Mouse (Mus musculus): ENCODE data around the gene Obscn. TPM values are rescaled to one million over a fixed set of nuclear protein-coding genes. Genes with fewer than 3 reads are reported as not detected.

Obscn gene
- total and polyA plus RNA-seq, 2 experiments from 2014 or later, result 0.38 to 2.1 TPM

DNA sequence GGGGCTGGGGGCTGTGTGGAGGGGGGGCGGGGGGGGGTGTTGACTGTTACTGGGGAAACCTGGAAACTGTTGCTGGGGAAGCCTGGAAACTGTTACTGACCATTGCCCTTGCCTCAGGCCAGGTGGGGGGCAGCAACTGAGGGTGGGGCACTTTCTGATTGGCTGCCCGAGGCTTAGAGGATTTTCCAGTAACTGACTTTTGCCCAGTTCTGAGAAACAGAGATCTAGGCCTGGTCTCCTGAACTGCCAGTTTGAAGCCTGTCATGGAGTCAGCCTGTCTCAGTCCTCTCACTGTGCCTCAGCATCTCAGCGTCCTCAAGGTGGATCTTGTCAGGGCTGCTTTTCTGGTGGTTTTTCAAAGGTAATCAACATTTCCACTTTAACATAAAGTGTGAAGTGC lies 161.8 kb downstream of the Obscn start:
- no peak for TF ChIP-seq CTCF (IDR thresholded peaks at IDR 0.05)
- Histone ChIP-seq H3K4me3 (ENCODE audit: low read depth, low read length) (no peak overlapping the region), H3K27ac (ENCODE audit: low read depth, low read length) (no peak overlapping the region), H3K9ac (replicated peaks; ENCODE audit: low read length, poor library complexity, severe bottlenecking) (no peak overlapping the region), H3K4me2 (ENCODE audit: low read depth, low read length, poor library complexity, severe bottlenecking) (no peak overlapping the region), H3K36me3 (ENCODE audit: insufficient read depth, low read length) (peaks cover 7% of the 10 kb centered on the region; the same call in 1 of the 2 replicates), H3K4me1 (ENCODE audit: insufficient read depth, low read length) (peaks cover 6% of the 10 kb centered on the region), H3K27me3 (ENCODE audit: insufficient read depth, low read length) (no peaks in the 10 kb centered on the region), H3K9me3 (ENCODE audit: low read length) (no peaks in the 10 kb centered on the region)
- WGBS, result 84% methylated on average over 3 of the region's 3 CpGs
- ATAC-seq (ENCODE audit: low FRiP score) (no peak), DNase-seq (ENCODE audit: low spot score) (no peak)

DNA sequence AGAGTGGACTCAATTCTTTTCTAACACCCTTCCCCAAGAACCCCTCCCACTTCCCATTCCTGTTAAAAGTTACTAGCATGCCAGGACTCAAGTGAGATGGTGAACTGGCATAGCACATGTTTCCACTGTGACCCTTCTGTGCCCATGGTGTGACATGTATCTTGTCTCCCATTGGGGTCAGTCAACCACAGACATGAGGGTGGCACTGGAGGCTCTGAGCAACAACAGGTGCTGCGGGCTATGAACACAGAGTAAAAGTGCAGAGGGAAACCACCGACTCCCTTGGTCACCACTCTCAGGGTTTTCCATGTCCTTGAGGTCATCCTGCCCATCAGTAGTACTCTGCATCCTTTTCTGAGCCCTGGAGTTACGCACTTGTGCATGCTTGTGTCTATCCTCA lies 164.4 kb downstream of the Obscn start:
- Histone ChIP-seq H3K36me3 (ENCODE audit: insufficient read depth, low read length) (peaks cover 7% of the 10 kb centered on the region; the same call in 1 of the 2 replicates), H3K4me3 (ENCODE audit: low read depth, low read length) (no peak overlapping the region), H3K4me2 (ENCODE audit: low read depth, low read length, poor library complexity, severe bottlenecking) (no peak overlapping the region), H3K4me1 (ENCODE audit: insufficient read depth, low read length) (no peaks in the 10 kb centered on the region), H3K9ac (replicated peaks; ENCODE audit: low read length, poor library complexity, severe bottlenecking) (no peak overlapping the region), H3K27me3 (ENCODE audit: insufficient read depth, low read length) (no peaks in the 10 kb centered on the region), H3K27ac (ENCODE audit: low read depth, low read length) (no peak overlapping the region), H3K9me3 (ENCODE audit: low read length) (no peaks in the 10 kb centered on the region)
- no peak for ATAC-seq (ENCODE audit: low FRiP score)
- no peak for DNase-seq (ENCODE audit: low spot score)
- 99% methylated on average over 3 of the region's 3 CpGs for WGBS
- no peak for TF ChIP-seq CTCF (IDR thresholded peaks at IDR 0.05)

DNA sequence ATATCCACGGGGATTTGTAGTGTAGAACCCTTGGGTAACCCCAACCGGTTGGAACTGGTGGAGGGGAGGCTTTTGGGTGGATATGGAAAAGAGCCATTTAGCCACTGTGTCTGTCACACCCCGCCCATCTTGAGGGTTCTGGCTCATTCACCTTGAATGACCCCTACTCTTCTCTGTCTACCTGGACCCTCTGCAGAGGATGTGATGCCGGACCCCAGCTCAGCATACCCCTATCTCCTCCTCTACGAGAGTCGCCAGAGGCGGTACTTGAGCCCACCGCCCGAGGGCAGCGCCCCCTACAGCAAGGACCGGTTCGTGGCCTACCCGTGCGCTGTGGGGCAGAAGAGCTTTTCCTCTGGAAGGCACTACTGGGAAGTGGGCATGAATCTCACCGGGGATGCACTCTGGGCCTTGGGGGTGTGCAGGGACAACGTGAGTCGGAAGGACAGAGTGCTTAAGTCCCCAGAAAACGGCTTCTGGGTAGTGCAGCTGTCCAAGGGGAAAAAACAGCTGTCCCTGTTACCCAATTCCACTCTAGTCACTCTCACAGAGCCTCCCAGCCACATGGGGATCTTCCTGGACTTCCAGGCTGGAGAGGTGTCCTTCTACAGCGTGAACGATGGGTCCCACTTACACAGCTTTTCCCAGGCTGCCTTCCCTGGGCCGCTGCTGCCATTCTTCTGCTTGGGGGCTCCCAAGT lies 165.2 kb downstream of the Obscn start:
- Histone ChIP-seq H3K4me2 (ENCODE audit: low read depth, low read length, poor library complexity, severe bottlenecking) (no peak overlapping the region), H3K27ac (ENCODE audit: low read depth, low read length) (no peak overlapping the region), H3K9ac (replicated peaks; ENCODE audit: low read length, poor library complexity, severe bottlenecking) (no peak overlapping the region), H3K4me1 (ENCODE audit: insufficient read depth, low read length) (no peaks in the 10 kb centered on the region), H3K27me3 (ENCODE audit: insufficient read depth, low read length) (no peaks in the 10 kb centered on the region), H3K4me3 (ENCODE audit: low read depth, low read length) (no peak overlapping the region), H3K9me3 (ENCODE audit: low read length) (no peaks in the 10 kb centered on the region), H3K36me3 (ENCODE audit: insufficient read depth, low read length) (peaks cover 7% of the 10 kb centered on the region; the same call in 1 of the 2 replicates)
- WGBS, result 88% methylated on average over 21 of the region's 21 CpGs
- peak; percentile 23; the same call in 1 of the 2 replicates for TF ChIP-seq CTCF (IDR thresholded peaks at IDR 0.05)
- ATAC-seq (ENCODE audit: low FRiP score), result no peak
- DNase-seq (ENCODE audit: low spot score), result no peak

DNA sequence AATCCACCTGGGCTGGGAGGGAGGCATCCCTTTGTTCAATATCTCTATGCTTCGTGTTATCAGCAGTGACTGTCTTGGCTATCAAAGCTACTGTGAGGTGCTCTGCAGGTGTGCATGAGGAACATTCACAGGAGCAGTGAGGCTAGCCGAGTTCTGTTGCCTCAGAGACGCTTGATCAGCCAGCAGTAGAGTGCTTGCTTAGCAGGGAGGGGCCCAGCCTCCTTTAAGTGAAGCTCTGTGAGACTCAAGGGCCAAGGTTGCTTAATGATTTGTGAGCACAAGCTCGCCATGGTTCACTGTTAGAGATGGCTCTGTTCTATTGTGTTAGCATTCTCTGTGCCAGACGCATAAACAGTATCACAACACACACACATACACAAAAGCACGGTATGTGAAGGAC lies 166.5 kb downstream of the Obscn start:
- WGBS, result 75% methylated on average over 6 of the region's 6 CpGs
- H3K9ac ChIP-seq (replicated peaks; ENCODE audit: low read length, poor library complexity, severe bottlenecking), result no peak overlapping the region
- H3K4me1 ChIP-seq (ENCODE audit: insufficient read depth, low read length), result no peaks in the 10 kb centered on the region
- TF ChIP-seq CTCF (IDR thresholded peaks at IDR 0.05), result no peak
- H3K9me3 ChIP-seq (ENCODE audit: low read length), result no peaks in the 10 kb centered on the region
- H3K4me2 ChIP-seq (ENCODE audit: low read depth, low read length, poor library complexity, severe bottlenecking), result no peak overlapping the region
- H3K27ac ChIP-seq (ENCODE audit: low read depth, low read length), result no peak overlapping the region
- H3K36me3 ChIP-seq (ENCODE audit: insufficient read depth, low read length), result peaks cover 7% of the 10 kb centered on the region; the same call in 1 of the 2 replicates
- no peaks in the 10 kb centered on the region for H3K27me3 ChIP-seq (ENCODE audit: insufficient read depth, low read length)
- H3K4me3 ChIP-seq (ENCODE audit: low read depth, low read length), result no peak overlapping the region
- no peak for DNase-seq (ENCODE audit: low spot score)
- no peak for ATAC-seq (ENCODE audit: low FRiP score)

DNA sequence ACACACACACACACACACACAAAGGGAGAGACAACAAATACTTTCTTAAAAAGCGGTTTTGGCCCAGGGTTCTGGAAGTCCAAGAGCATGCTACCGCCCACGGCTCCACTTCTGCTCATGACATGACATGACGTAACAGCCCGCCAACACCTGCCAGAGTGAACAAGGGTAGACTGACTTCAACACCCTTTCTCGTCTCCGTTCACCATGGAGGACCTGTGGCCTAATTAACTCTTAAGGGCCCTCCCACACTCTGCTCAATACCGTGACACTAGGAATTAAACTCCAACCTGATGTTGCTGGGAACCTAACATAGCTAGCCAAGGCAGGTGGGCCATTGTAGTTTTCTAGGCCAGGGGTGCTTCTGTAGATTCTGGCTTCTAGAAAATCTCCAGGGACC lies 167.2 kb downstream of the Obscn start:
- DNase-seq (ENCODE audit: low spot score), result no peak
- peaks cover 7% of the 10 kb centered on the region; the same call in 1 of the 2 replicates for H3K36me3 ChIP-seq (ENCODE audit: insufficient read depth, low read length)
- no peak for TF ChIP-seq CTCF (IDR thresholded peaks at IDR 0.05)
- no peak for ATAC-seq (ENCODE audit: low FRiP score)
- H3K9ac ChIP-seq (replicated peaks; ENCODE audit: low read length, poor library complexity, severe bottlenecking), result no peak overlapping the region
- no peak overlapping the region for H3K27ac ChIP-seq (ENCODE audit: low read depth, low read length)
- no peak overlapping the region for H3K4me2 ChIP-seq (ENCODE audit: low read depth, low read length, poor library complexity, severe bottlenecking)
- no peaks in the 10 kb centered on the region for H3K4me1 ChIP-seq (ENCODE audit: insufficient read depth, low read length)
- WGBS, result 89% methylated on average over 8 of the region's 8 CpGs
- H3K4me3 ChIP-seq (ENCODE audit: low read depth, low read length), result no peak overlapping the region
- H3K27me3 ChIP-seq (ENCODE audit: insufficient read depth, low read length), result no peaks in the 10 kb centered on the region
- no peaks in the 10 kb centered on the region for H3K9me3 ChIP-seq (ENCODE audit: low read length)

DNA sequence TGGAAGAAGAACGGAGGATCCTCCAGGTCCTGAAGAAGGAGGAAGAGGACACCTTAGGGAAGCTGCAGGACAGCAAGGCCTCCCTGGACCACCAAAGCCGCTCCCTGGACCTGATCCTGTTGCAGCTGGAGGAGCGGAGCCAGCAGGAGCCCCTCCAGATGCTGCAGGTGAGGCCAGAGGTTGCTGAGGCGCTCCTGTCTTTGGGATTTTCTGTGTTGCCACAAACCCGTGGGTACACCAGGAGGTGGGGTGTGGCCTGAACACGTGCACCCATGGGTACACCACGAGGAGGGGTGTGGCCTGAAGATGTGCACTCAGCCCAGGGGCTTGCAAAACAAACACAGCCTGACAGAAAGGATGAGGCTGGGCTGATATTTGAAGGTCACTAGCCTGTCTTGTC lies 167.7 kb downstream of the Obscn start:
- Histone ChIP-seq H3K4me3 (ENCODE audit: low read depth, low read length) (no peak overlapping the region), H3K9me3 (ENCODE audit: low read length) (no peaks in the 10 kb centered on the region), H3K27me3 (ENCODE audit: insufficient read depth, low read length) (no peaks in the 10 kb centered on the region), H3K27ac (ENCODE audit: low read depth, low read length) (no peak overlapping the region), H3K4me2 (ENCODE audit: low read depth, low read length, poor library complexity, severe bottlenecking) (no peak overlapping the region), H3K9ac (replicated peaks; ENCODE audit: low read length, poor library complexity, severe bottlenecking) (no peak overlapping the region), H3K36me3 (ENCODE audit: insufficient read depth, low read length) (peaks cover 7% of the 10 kb centered on the region; the same call in 1 of the 2 replicates), H3K4me1 (ENCODE audit: insufficient read depth, low read length) (no peaks in the 10 kb centered on the region)
- ATAC-seq (ENCODE audit: low FRiP score) (no peak), DNase-seq (ENCODE audit: low spot score) (no peak)
- no peak for TF ChIP-seq CTCF (IDR thresholded peaks at IDR 0.05)
- 83% methylated on average over 7 of the region's 7 CpGs for WGBS

Measured in midbrain, postnatal 0 days (tissue).